Mouse (Mus musculus) lung, adult 2 months (tissue): ENCODE measurements around the gene Zscan10.

Experiments
- CTCF ChIP-seq: fragments of 200-500 bp; IDR thresholded peaks from 2 replicates; pipeline ENCODE4 v1.5.1; 2011; ENCODE audit warnings: mild to moderate bottlenecking, low read length, control low read depth; ENCODE audit not compliant: insufficient read depth
- POLR2A ChIP-seq: fragments of 200-500 bp; IDR thresholded peaks from 2 replicates; pipeline ENCODE4 v1.6.1; 2011; ENCODE audit warnings: low read depth, mild to moderate bottlenecking, control low read depth, low read length, borderline replicate concordance; ENCODE audit errors: extremely low read depth

DNA sequence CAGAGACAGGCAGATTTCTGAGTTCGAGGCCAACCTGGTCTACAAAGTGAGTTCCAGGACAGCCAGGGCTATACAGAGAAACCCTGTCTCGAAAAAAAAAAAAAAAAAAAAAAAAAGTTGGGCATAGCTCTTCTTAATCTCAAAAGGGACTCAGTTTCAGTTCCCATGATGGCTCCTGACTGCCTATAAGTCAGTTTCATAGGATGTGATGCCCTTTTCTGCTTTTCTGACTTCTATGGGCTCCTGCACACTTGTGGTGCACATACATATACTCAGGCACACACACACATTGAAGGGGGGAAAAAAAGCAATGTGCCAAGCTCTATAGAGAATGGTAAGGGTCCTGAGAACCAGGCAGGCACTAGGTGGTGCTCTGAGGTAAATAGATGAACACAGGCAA lies 52.7 kb downstream of the Zscan10 start:
- TF ChIP-seq POLR2A (no peak), CTCF (no peak)
